Mouse (Mus musculus) neutrophil, adult 5-6 weeks (primary cell): ENCODE results near the gene 4931406P16Rik. TPM values are rescaled to one million over a fixed set of nuclear protein-coding genes. Genes with fewer than 3 reads are reported as not detected.
"Not testable (repeated sequence)": the region's sequence is repeated elsewhere in the genome, so short reads cannot be mapped to it uniquely, and the experiment has no call there.

Experiments
- ATAC-seq: fragments of 151-379, 151-347 bp; 2 replicates; pipeline ENCODE4 v1.8.0; 2017; ENCODE audit warnings: mild to moderate bottlenecking, moderate TSS enrichment; ENCODE audit not compliant: insufficient number of reproducible peaks, poor library complexity, low FRiP score, severe bottlenecking; ENCODE audit errors: extremely low read depth
- total RNA-seq: library from RNA; stranded (forward); fragments of 200-1000 nt; gene quantifications from 2 replicates; pipeline ENCODE4 v1.2.3, GENCODE M21; 2017

4931406P16Rik gene
- 33.6 and 36.8 TPM in 2 replicates for total RNA-seq

- peak; percentile 63 for ATAC-seq
These were observed at the start of gene 4931406P16Rik for GRCm38 (mm10) chr7:34313443-34313875. Gene 4931406P16Rik, minus strand, starts transcription at chr7:34313551.

GRCm38 (mm10) chr7:34355629-34356028, 42.3 kb upstream of the 4931406P16Rik start:
- ATAC-seq, result no peak

GRCm38 (mm10) chr7:34351997-34352396, 38.6 kb upstream of the 4931406P16Rik start:
- no peak for ATAC-seq

GRCm38 (mm10) chr7:34350166-34350565, 36.8 kb upstream of the 4931406P16Rik start:
- no peak for ATAC-seq

- ATAC-seq, result no peak
These were observed 34.7 kb upstream of the 4931406P16Rik start for GRCm38 (mm10) chr7:34348011-34348410.

GRCm38 (mm10) chr7:34347041-34347440, 33.7 kb upstream of the 4931406P16Rik start:
- no peak for ATAC-seq

GRCm38 (mm10) chr7:34346505-34346904, 33.2 kb upstream of the 4931406P16Rik start:
- no peak for ATAC-seq

- no peak for ATAC-seq
These were observed 28.9 kb upstream of the 4931406P16Rik start for GRCm38 (mm10) chr7:34342040-34342793.

GRCm38 (mm10) chr7:34340841-34341240, 27.5 kb upstream of the 4931406P16Rik start:
- no peak for ATAC-seq

GRCm38 (mm10) chr7:34339164-34339489, 25.8 kb upstream of the 4931406P16Rik start:
- ATAC-seq, result 0 out of 2 replicates have a peak, but pooled peaks have one; percentile 15

- ATAC-seq, result peak; percentile 11; the same call in 1 of the 2 replicates
These were observed 25.3 kb upstream of the 4931406P16Rik start for GRCm38 (mm10) chr7:34338445-34339163.

GRCm38 (mm10) chr7:34337268-34337667, 23.9 kb upstream of the 4931406P16Rik start:
- no peak for ATAC-seq

GRCm38 (mm10) chr7:34336545-34336944, 23.2 kb upstream of the 4931406P16Rik start:
- not testable (repeated sequence) for ATAC-seq

GRCm38 (mm10) chr7:34327493-34327892, 14.1 kb upstream of the 4931406P16Rik start:
- ATAC-seq, result no peak

GRCm38 (mm10) chr7:34324857-34325256, 11.5 kb upstream of the 4931406P16Rik start:
- no peak for ATAC-seq

GRCm38 (mm10) chr7:34324005-34324404, 10.7 kb upstream of the 4931406P16Rik start:
- ATAC-seq, result no peak

GRCm38 (mm10) chr7:34323351-34323750, 10.0 kb upstream of the 4931406P16Rik start:
- no peak for ATAC-seq

GRCm38 (mm10) chr7:34321958-34322357, 8.6 kb upstream of the 4931406P16Rik start:
- ATAC-seq, result no peak

- no peak for ATAC-seq
These were observed 7.8 kb upstream of the 4931406P16Rik start for GRCm38 (mm10) chr7:34321119-34321518.

- ATAC-seq, result no peak
These were observed 6.6 kb upstream of the 4931406P16Rik start for GRCm38 (mm10) chr7:34319957-34320356.
